Comparison of ENCODE assay signal across 1 mouse cellular context in the genomic region with DNA sequence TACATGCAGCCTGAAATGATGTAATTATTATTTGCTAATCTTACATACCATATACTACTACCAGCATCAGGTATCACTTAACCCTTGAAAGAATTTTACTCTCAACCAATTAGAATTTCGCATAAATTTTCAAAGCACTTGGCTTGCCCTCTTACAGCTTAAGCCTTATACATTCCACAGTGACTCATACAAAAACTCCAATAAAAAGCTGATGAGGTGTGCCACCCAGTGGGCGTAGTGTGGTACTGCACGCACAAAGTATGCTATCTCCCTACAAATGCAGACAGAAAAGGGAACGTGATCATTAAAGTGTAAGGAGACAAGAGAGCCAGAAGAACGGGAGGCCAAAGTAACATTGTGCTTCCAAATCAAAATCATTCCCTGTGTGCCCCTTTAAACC.
TF ChIP-seq lines count a peak whose summit lies in the region.

No protein-coding gene starts in this region.

TF ChIP-seq in MEL, 35 proteins besides CTCF, POLR2A, EP300 and RAD21:
- TF ChIP-seq SMC3 (IDR thresholded peaks at IDR 0.05; ENCODE audit: low read depth, low read length) = peak; percentile 99
- no peak for TF ChIP-seq POLR2AphosphoS5 (IDR thresholded peaks at IDR 0.05; ENCODE audit: borderline replicate concordance, low read depth, low read length)
- peak; percentile 99 for TF ChIP-seq ZC3H11A (IDR thresholded peaks at IDR 0.05; ENCODE audit: low read depth, low read length)
- 0 out of 2 replicates have a peak, but pooled peaks have one; percentile 54 for TF ChIP-seq JUND (IDR thresholded peaks at IDR 0.05; ENCODE audit: low read depth, low read length)
- TF ChIP-seq SIN3A (IDR thresholded peaks at IDR 0.05; ENCODE audit: low read length) = peak; percentile 44; the same call in 1 of the 2 replicates
TF ChIP-seq in MEL: peak in this region for 4.
